Mouse (Mus musculus) liver, postnatal 0 days (tissue): ENCODE results near the gene Chn1. TPM values are rescaled to one million over a fixed set of nuclear protein-coding genes. Genes with fewer than 3 reads are reported as not detected.
A peak's percentile ranks its signal among the peaks of the same experiment; 100 is the strongest.

ENCODE experiments used
- ATAC-seq: fragments of 200-750 bp; cut with Nextera tagmentation; 2 replicates; pipeline ENCODE4 v1.8.0; 2017; ENCODE audit warnings: mild to moderate bottlenecking, moderate library complexity
- DNase-seq: peaks from one replicate; pipeline ENCODE4 v3.0.0-alpha.2; 2016
- H3K27ac ChIP-seq: fragments of 300-500 bp; sonication (generic); 2 replicates; pipeline ENCODE4 v1.5.1; 2014; ENCODE audit warnings: antibody characterized with exemption, moderate library complexity, mild to moderate bottlenecking, low read depth
- H3K27me3 ChIP-seq: fragments of 300-500 bp; sonication (generic); 2 replicates; pipeline ENCODE4 v1.6.1; 2014; ENCODE audit warnings: low read length, control low read depth, mixed read lengths; ENCODE audit not compliant: insufficient read depth
- H3K36me3 ChIP-seq: fragments of 300-500 bp; sonication (generic); replicated peaks from 2 replicates; pipeline ENCODE4 v1.6.1; 2014; ENCODE audit warnings: mild to moderate bottlenecking, control low read depth, low read length, moderate library complexity, mixed read lengths; ENCODE audit not compliant: insufficient read depth
- H3K4me1 ChIP-seq: fragments of 300-500 bp; sonication (generic); 2 replicates; pipeline ENCODE4 v1.6.1; 2014; ENCODE audit warnings: antibody characterized with exemption, mild to moderate bottlenecking, control low read depth; ENCODE audit not compliant: insufficient read depth
- H3K4me2 ChIP-seq: fragments of 300-500 bp; sonication (generic); 2 replicates; pipeline ENCODE4 v1.6.1; 2014; ENCODE audit warnings: low read depth, mild to moderate bottlenecking, low read length, moderate library complexity, mixed read lengths
- H3K4me3 ChIP-seq: fragments of 300-500 bp; sonication (generic); 2 replicates; pipeline ENCODE4 v1.5.1; 2014; ENCODE audit warnings: low read depth, low read length
- H3K9ac ChIP-seq: fragments of 300-500 bp; sonication (generic); replicated peaks from 2 replicates; pipeline ENCODE4 v1.6.1; 2014; ENCODE audit warnings: mild to moderate bottlenecking, moderate library complexity
- H3K9me3 ChIP-seq: fragments of 300-500 bp; sonication (generic); 2 replicates; pipeline ENCODE4 v1.6.1; 2016; ENCODE audit warnings: mild to moderate bottlenecking, control low read depth, low read length, mixed read lengths
- CTCF ChIP-seq: sonication (generic); IDR thresholded peaks from 2 replicates; pipeline ENCODE4 v1.5.1; 2016; ENCODE audit warnings: antibody characterized with exemption, low read depth
- EP300 ChIP-seq: IDR thresholded peaks from 2 replicates; pipeline ENCODE4 v1.6.1; 2016; ENCODE audit warnings: antibody characterized with exemption, low read depth, mild to moderate bottlenecking
- WGBS: fragments of 180-500 bp; shearing (Covaris S2); extraction: QIAGEN DNeasy Blood & Tissue Kit; methylation state at CpG from one replicate; pipeline ENCODE4 v1.1.7; 2014; ENCODE audit not compliant: insufficient replicate concordance; 5-methylcytosine and 5-hydroxymethylcytosine counted together
- polyA plus RNA-seq: library from polyadenylated mRNA; unstranded; fragments of >200 nt; fragmentation: Nextera tagmentation; extraction: Ambion mirVana; gene quantifications from 2 replicates; pipeline ENCODE4 v1.2.1, GENCODE M21; 2015

Chn1 gene
- polyA plus RNA-seq, 1 experiment from 2014 or later = 0.26 TPM

- ATAC-seq (no peak), DNase-seq (no peak)
- no peaks in the 10 kb centered on the region for H3K9me3 ChIP-seq
- no peak overlapping the region for H3K9ac ChIP-seq
- no peak overlapping the region for H3K27ac ChIP-seq
- 0 out of 2 replicates have a peak, but pooled peaks cover 5% of the 10 kb centered on the region for H3K27me3 ChIP-seq
- no peak overlapping the region for H3K4me2 ChIP-seq
- H3K4me1 ChIP-seq = no peaks in the 10 kb centered on the region
- H3K36me3 ChIP-seq = no peaks in the 10 kb centered on the region
- H3K4me3 ChIP-seq = no peak overlapping the region
- TF ChIP-seq CTCF (no peak), EP300 (no peak)
- 54% methylated on average over 10 of the region's 10 CpGs for WGBS
Observed at GRCm38 (mm10) chr2:73586392-73587108, 188.6 kb downstream of the Chn1 start.

GRCm38 (mm10) chr2:73585347-73585831 is 189.8 kb downstream of the Chn1 start:
- no peak for TF ChIP-seq EP300
- no peak for TF ChIP-seq CTCF
- Histone ChIP-seq H3K27me3 (0 out of 2 replicates have a peak, but pooled peaks cover 5% of the 10 kb centered on the region), H3K36me3 (no peaks in the 10 kb centered on the region), H3K9me3 (no peaks in the 10 kb centered on the region), H3K4me1 (no peaks in the 10 kb centered on the region), H3K4me3 (peak overlapping the region; percentile 37), H3K27ac (no peak overlapping the region), H3K4me2 (peak overlapping the region; percentile 68), H3K9ac (peak overlapping the region; percentile 32; the same call in 1 of the 2 replicates)
- 26% methylated on average over 12 of the region's 12 CpGs for WGBS
- DNase-seq (no peak), ATAC-seq (no peak)

- 0 out of 2 replicates have a peak, but pooled peaks cover 5% of the 10 kb centered on the region for H3K27me3 ChIP-seq
- 4% methylated on average over 15 of the region's 18 CpGs for WGBS
- peak; percentile 84 for DNase-seq
- H3K9ac ChIP-seq = peak overlapping the region; percentile 32; the same call in 1 of the 2 replicates
- peak; percentile 68 for ATAC-seq
- H3K36me3 ChIP-seq = no peaks in the 10 kb centered on the region
- no peaks in the 10 kb centered on the region for H3K4me1 ChIP-seq
- TF ChIP-seq CTCF = peak; percentile 70
- TF ChIP-seq EP300 = no peak
- H3K27ac ChIP-seq = no peak overlapping the region
- H3K9me3 ChIP-seq = no peaks in the 10 kb centered on the region
- H3K4me3 ChIP-seq = peak overlapping the region; percentile 37
- H3K4me2 ChIP-seq = peak overlapping the region; percentile 68
Observed at GRCm38 (mm10) chr2:73584645-73585346, 190.3 kb downstream of the Chn1 start.

GRCm38 (mm10) chr2:73580720-73581119 is 194.4 kb downstream of the Chn1 start:
- Histone ChIP-seq H3K4me3 (no peak overlapping the region), H3K4me2 (no peak overlapping the region), H3K4me1 (no peaks in the 10 kb centered on the region), H3K9me3 (no peaks in the 10 kb centered on the region), H3K9ac (no peak overlapping the region), H3K36me3 (no peaks in the 10 kb centered on the region), H3K27me3 (0 out of 2 replicates have a peak, but pooled peaks cover 3% of the 10 kb centered on the region), H3K27ac (no peak overlapping the region)
- DNase-seq = no peak
- ATAC-seq = no peak
- 83% methylated on average over 5 of the region's 5 CpGs for WGBS
- no peak for TF ChIP-seq EP300
- TF ChIP-seq CTCF = no peak

- Histone ChIP-seq H3K36me3 (no peaks in the 10 kb centered on the region), H3K27me3 (no peaks in the 10 kb centered on the region), H3K4me1 (no peaks in the 10 kb centered on the region), H3K27ac (no peak within 1 kb of the TSS), H3K4me3 (no peak within 1 kb of the TSS), H3K9me3 (no peaks in the 10 kb centered on the region), H3K9ac (no peak within 1 kb of the TSS), H3K4me2 (no peak within 1 kb of the TSS)
- DNase-seq (no peak), ATAC-seq (no peak)
- WGBS = 85% methylated on average over 9 of the region's 9 CpGs
- no peak for TF ChIP-seq EP300
- no peak for TF ChIP-seq CTCF
Observed at GRCm38 (mm10) chr2:73580166-73580565, 195.0 kb downstream of the Chn1 start, which contains the start of gene Chrna1. Gene Chrna1, minus strand, starts transcription at chr2:73580338.

- no peaks in the 10 kb centered on the region for H3K9me3 ChIP-seq
- H3K36me3 ChIP-seq = no peaks in the 10 kb centered on the region
- H3K4me1 ChIP-seq = no peaks in the 10 kb centered on the region
- ATAC-seq (no peak), DNase-seq (no peak)
- 48% methylated on average over 5 of the region's 5 CpGs for WGBS
- no peaks in the 10 kb centered on the region for H3K27me3 ChIP-seq
- H3K9ac ChIP-seq = no peak overlapping the region
- no peak overlapping the region for H3K4me2 ChIP-seq
- TF ChIP-seq CTCF = no peak
- no peak for TF ChIP-seq EP300
- no peak overlapping the region for H3K4me3 ChIP-seq
- H3K27ac ChIP-seq = no peak overlapping the region
Observed at GRCm38 (mm10) chr2:73579168-73579567, 196.0 kb downstream of the Chn1 start.
